Mouse (Mus musculus) megakaryocyte, embryonic 14.5 days (primary cell): ENCODE measurements around the gene Klf13. TPM values are rescaled to one million over a fixed set of nuclear protein-coding genes. Genes with fewer than 3 reads are reported as not detected.

Experiments
- H3K27me3 ChIP-seq: replicated peaks from 2 replicates; pipeline ENCODE3; 2012; ENCODE audit warnings: inconsistent platforms
- H3K36me3 ChIP-seq: replicated peaks from 2 replicates; pipeline ENCODE3; 2012; ENCODE audit warnings: low read length, inconsistent platforms, mixed read lengths
- H3K4me1 ChIP-seq: 2 replicates; pipeline ENCODE4 v1.6.1; 2012; ENCODE audit warnings: inconsistent platforms
- H3K4me3 ChIP-seq: replicated peaks from 2 replicates; pipeline ENCODE3; 2012; ENCODE audit warnings: moderate library complexity, mild to moderate bottlenecking, inconsistent platforms
- H3K9me3 ChIP-seq: 2 replicates; pipeline ENCODE4 v1.6.1; 2012; ENCODE audit warnings: inconsistent platforms
- FLI1 ChIP-seq: IDR thresholded peaks from 2 replicates; pipeline ENCODE4 v1.6.1; 2012; ENCODE audit warnings: low read length, inconsistent platforms, mixed read lengths
- GATA1 ChIP-seq: IDR thresholded peaks from 3 replicates; pipeline ENCODE4 v1.6.1; 2012; ENCODE audit warnings: mixed read lengths, low read length, inconsistent platforms, borderline replicate concordance
- polyA plus RNA-seq: library from polyadenylated mRNA; stranded (reverse); fragments of >175 nt; gene quantifications from 2 replicates; pipeline ENCODE4 v1.2.3, GENCODE M21; 2012; ENCODE audit warnings: low replicate concordance; ENCODE audit not compliant: insufficient read depth

Klf13 gene
- 117 and 140 TPM in 2 replicates for polyA plus RNA-seq

GRCm38 (mm10) chr7:63938914-63939396, at the start of gene Klf13:
Klf13 (minus strand) TSS chr7:63938915.
- Histone ChIP-seq H3K27me3 (no peaks in the 10 kb centered on the region), H3K9me3 (no peaks in the 10 kb centered on the region), H3K4me1 (peaks cover 56% of the 10 kb centered on the region), H3K4me3 (peak within 1 kb of the TSS; percentile 100), H3K36me3 (peaks cover 2% of the 10 kb centered on the region)
- no peak for TF ChIP-seq GATA1
- no peak for TF ChIP-seq FLI1

- Histone ChIP-seq H3K4me1 (peaks cover 86% of the 10 kb centered on the region), H3K36me3 (no peaks in the 10 kb centered on the region), H3K4me3 (no peak overlapping the region), H3K27me3 (no peaks in the 10 kb centered on the region), H3K9me3 (no peaks in the 10 kb centered on the region)
- TF ChIP-seq FLI1 = no peak
- TF ChIP-seq GATA1 = no peak
Observed at GRCm38 (mm10) chr7:63988391-63988790, 49.7 kb upstream of the Klf13 start.

- no peak overlapping the region for H3K4me3 ChIP-seq
- H3K4me1 ChIP-seq = peaks cover 82% of the 10 kb centered on the region
- H3K9me3 ChIP-seq = no peaks in the 10 kb centered on the region
- no peaks in the 10 kb centered on the region for H3K27me3 ChIP-seq
- TF ChIP-seq GATA1 = no peak
- no peaks in the 10 kb centered on the region for H3K36me3 ChIP-seq
Observed at GRCm38 (mm10) chr7:63986407-63987182, 47.9 kb upstream of the Klf13 start.

GRCm38 (mm10) chr7:63985696-63986406, 47.1 kb upstream of the Klf13 start:
- peaks cover 75% of the 10 kb centered on the region for H3K4me1 ChIP-seq
- H3K9me3 ChIP-seq = no peaks in the 10 kb centered on the region
- no peaks in the 10 kb centered on the region for H3K27me3 ChIP-seq
- no peak for TF ChIP-seq FLI1
- no peak for TF ChIP-seq GATA1
- H3K4me3 ChIP-seq = peak overlapping the region; percentile 57
- no peaks in the 10 kb centered on the region for H3K36me3 ChIP-seq

GRCm38 (mm10) chr7:63985266-63985665, 46.6 kb upstream of the Klf13 start:
- Histone ChIP-seq H3K36me3 (no peaks in the 10 kb centered on the region), H3K27me3 (no peaks in the 10 kb centered on the region), H3K4me3 (no peak overlapping the region), H3K4me1 (peaks cover 72% of the 10 kb centered on the region), H3K9me3 (no peaks in the 10 kb centered on the region)
- no peak for TF ChIP-seq GATA1

GRCm38 (mm10) chr7:63984329-63984728, 45.6 kb upstream of the Klf13 start:
- H3K36me3 ChIP-seq = no peaks in the 10 kb centered on the region
- H3K4me1 ChIP-seq = peaks cover 65% of the 10 kb centered on the region
- no peak overlapping the region for H3K4me3 ChIP-seq
- TF ChIP-seq GATA1 (no peak), FLI1 (no peak)
- H3K27me3 ChIP-seq = no peaks in the 10 kb centered on the region
- H3K9me3 ChIP-seq = no peaks in the 10 kb centered on the region

- H3K36me3 ChIP-seq = peaks cover 5% of the 10 kb centered on the region
- TF ChIP-seq GATA1 (no peak), FLI1 (no peak)
- H3K4me1 ChIP-seq = peaks cover 37% of the 10 kb centered on the region
- no peak overlapping the region for H3K4me3 ChIP-seq
- H3K9me3 ChIP-seq = peaks cover 9% of the 10 kb centered on the region
- no peaks in the 10 kb centered on the region for H3K27me3 ChIP-seq
Observed at GRCm38 (mm10) chr7:63977631-63978030, 38.9 kb upstream of the Klf13 start.

- H3K9me3 ChIP-seq = no peaks in the 10 kb centered on the region
- TF ChIP-seq FLI1 = no peak
- TF ChIP-seq GATA1 = no peak
- no peaks in the 10 kb centered on the region for H3K36me3 ChIP-seq
- H3K4me1 ChIP-seq = peaks cover 63% of the 10 kb centered on the region
- no peak overlapping the region for H3K4me3 ChIP-seq
- H3K27me3 ChIP-seq = no peaks in the 10 kb centered on the region
Observed at GRCm38 (mm10) chr7:63970986-63971385, 32.3 kb upstream of the Klf13 start.

- Histone ChIP-seq H3K4me1 (peaks cover 70% of the 10 kb centered on the region), H3K27me3 (no peaks in the 10 kb centered on the region), H3K4me3 (no peak overlapping the region), H3K36me3 (no peaks in the 10 kb centered on the region), H3K9me3 (no peaks in the 10 kb centered on the region)
- no peak for TF ChIP-seq FLI1
- TF ChIP-seq GATA1 = no peak
Observed at GRCm38 (mm10) chr7:63969941-63970340, 31.2 kb upstream of the Klf13 start.
